Mouse (Mus musculus) Patski (cell line): ENCODE data around the gene Gorasp1. TPM values are rescaled to one million over a fixed set of nuclear protein-coding genes. Genes with fewer than 3 reads are reported as not detected.

Experiments used
- ATAC-seq: fragments of 100-300 bp; one replicate; pipeline ENCODE4 v1.8.0; 2021
- CTCF ChIA-PET: fragments of 350-600 bp; sonication (Branson Sonifier 250); formaldehyde crosslinking; loops from one replicate; lab custom pipeline; 2022; ENCODE audit warnings: inconsistent platforms; lab: Charles Lee
- POLR2A ChIA-PET: fragments of 350-600 bp; sonication (Branson Sonifier 250); formaldehyde crosslinking; loops from one replicate; lab custom pipeline; 2022; ENCODE audit warnings: antibody characterized with exemption, inconsistent platforms; lab: Charles Lee
- DNase-seq: peaks from one replicate; pipeline ENCODE4 v3.0.0-alpha.2; 2011; ENCODE audit warnings: low read depth, low spot score
- H3K27me3 ChIP-seq: fragments of 371-371 bp; one replicate; pipeline ENCODE4 v1.5.1; 2021
- CTCF ChIP-seq: fragments of 100-300 bp; IDR thresholded peaks from one replicate; pipeline ENCODE4 v1.5.1; 2021
- in situ Hi-C: fragments of 300-500 bp; cut with MboI; formaldehyde crosslinking; loops from 3 replicates; pipeline ENCODE4 v1.11.1; 2018; ENCODE audit warnings: low pct_unique_long_range_greater_than_20kb, mixed read lengths
- polyA plus RNA-seq: library from polyadenylated mRNA; unstranded; gene quantifications from one replicate; pipeline ENCODE4 v1.2.3, GENCODE M21; 2021

The Gorasp1 gene
- polyA plus RNA-seq, result 24.1 TPM

DNA sequence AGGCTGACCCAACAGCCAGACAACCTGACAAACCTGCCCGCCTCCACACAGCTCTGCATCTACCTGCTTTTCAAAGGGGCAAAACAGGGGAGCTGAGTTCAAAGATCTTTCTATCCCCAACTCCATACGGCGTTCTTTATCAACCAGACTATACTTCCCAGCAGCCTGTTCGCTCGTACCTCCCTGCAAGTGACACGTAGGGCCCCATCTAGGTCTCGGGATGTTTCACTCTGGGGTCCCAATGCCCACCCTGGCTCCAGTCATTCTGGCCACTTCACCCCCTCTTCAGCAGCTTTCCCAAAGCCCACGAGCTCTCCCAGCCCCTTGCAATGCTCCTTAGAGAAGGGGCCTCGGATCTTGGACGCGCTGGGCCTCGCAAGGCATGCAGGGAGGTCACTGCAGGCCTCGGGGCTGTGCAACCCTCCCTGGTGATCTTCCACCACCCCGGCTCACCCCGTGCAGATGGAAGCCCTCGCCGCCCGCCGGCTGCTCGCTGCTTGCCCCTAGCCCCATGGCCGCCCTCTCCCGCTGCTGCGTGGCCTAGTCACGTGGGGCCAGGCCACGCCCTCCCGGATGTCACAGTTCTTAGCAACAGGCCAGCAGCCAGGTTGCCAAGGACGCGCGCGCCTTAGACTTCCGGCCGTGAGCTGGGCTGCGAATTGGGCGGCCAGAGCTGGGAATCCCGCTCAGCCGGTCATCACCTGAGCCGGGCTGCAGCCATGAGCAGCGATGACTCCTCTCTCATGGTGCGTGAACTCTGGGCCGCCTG, at the start of gene Gorasp1, which contains the start of gene Ttc21a:
Gene Gorasp1, minus strand, starts transcription at position 561 of the 769 bp plus-strand sequence.
Gene Ttc21a, plus strand, starts transcription at position 602 of the 769 bp plus-strand sequence.
- peak; percentile 86 for ATAC-seq
- no peak for TF ChIP-seq CTCF
- no peaks in the 10 kb centered on the region for H3K27me3 ChIP-seq
- ChIA-PET CTCF (interaction anchor here (1.0 to 1.3 kb wide), 2 partner anchors 33 to 72 kb away, joined by 3 read pairs; no protein-coding TSS in a partner anchor), POLR2A (interaction anchor here (0.6 kb wide), 1 partner anchor 39 kb away, joined by 3 read pairs; no protein-coding TSS in a partner anchor)
- in situ Hi-C loops, result no loop called here
- DNase-seq, result peak; percentile 68

DNA sequence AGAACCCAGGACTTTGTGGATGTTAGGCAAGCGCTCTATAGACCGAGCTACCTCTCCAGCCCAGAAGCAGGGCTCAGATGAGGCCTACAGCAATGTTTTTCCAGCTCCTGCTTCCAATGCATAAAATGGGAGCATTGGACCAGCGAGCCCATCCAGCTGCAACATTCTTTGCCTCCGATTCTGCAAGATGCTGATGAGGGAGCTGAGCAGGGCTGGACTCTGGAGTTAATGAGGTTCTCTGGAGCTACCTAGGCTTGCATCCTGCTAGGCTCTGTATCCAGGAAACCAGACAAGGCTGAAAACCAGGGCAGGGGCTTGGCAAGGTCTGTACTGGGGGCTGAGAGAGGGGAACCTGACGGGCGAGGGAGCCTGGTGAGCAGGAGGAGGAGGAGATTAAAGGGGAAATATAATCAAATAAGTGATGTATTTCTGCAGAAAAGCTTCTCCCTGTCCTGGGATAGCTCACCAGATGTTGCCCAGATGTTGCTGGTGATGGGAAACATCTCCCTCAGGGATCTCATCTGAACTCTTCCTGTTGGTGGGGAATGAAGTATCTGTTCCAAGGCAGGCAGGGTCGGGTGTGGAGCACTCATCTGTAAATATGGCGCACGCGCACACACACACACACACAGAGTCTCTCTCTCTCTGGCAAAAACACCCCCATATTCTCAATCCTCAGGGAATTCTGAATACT, 48.7 kb upstream of the Gorasp1 start:
- CTCF ChIA-PET, result no interaction called here
- TF ChIP-seq CTCF, result no peak
- ATAC-seq, result no peak
- DNase-seq, result no peak
- in situ Hi-C loops, result no loop called here
- no peaks in the 10 kb centered on the region for H3K27me3 ChIP-seq
- POLR2A ChIA-PET, result no interaction called here

DNA sequence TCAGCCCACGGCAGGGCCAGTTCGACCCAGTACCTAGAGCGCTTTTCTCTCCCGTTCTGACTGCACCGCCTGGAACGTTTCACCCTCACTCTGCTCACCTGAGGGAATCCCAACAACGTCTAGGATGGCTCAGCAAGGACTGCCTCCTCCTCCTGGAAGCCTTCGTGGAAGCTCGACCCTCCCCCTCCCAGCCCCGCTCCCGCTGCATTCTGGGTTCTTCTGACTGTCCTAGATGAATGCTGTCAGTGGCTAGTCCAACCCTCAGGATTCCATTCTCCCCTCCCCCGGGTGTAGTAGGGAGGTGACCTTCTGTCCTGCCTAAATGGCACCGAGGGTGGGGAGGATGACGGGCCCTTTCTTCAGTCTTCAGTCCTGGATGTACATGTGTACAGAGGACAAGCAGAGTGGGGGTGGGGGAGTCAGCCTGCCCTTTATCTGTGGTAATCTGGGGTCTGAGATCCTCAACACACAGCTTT, 47.2 kb upstream of the Gorasp1 start, which contains the start of gene Csrnp1:
Gene Csrnp1, minus strand, starts transcription at position 123 of the 476 bp plus-strand sequence.
- TF ChIP-seq CTCF, result no peak
- CTCF ChIA-PET, result interaction anchor here (1.0 kb wide), 1 partner anchor 15 kb away, joined by 3 read pairs; no protein-coding TSS in a partner anchor
- ATAC-seq (no peak), DNase-seq (no peak)
- POLR2A ChIA-PET, result no interaction called here
- in situ Hi-C loops, result no loop called here
- no peaks in the 10 kb centered on the region for H3K27me3 ChIP-seq

GRCm38 (mm10) chr9:119983585-119984535, 46.5 kb upstream of the Gorasp1 start:
- H3K27me3 ChIP-seq, result no peaks in the 10 kb centered on the region
- peak; percentile 71 for ATAC-seq
- DNase-seq, result no peak
- in situ Hi-C loops, result no loop called here
- ChIA-PET POLR2A (interaction anchor here (0.7 kb wide), 2 partner anchors 22 to 402 kb away, joined by 3 to 6 read pairs; no protein-coding TSS in a partner anchor), CTCF (interaction anchor here (0.8 kb wide), 1 partner anchor 10 kb away, joined by 4 read pairs; no protein-coding TSS in a partner anchor)
- no peak for TF ChIP-seq CTCF

DNA sequence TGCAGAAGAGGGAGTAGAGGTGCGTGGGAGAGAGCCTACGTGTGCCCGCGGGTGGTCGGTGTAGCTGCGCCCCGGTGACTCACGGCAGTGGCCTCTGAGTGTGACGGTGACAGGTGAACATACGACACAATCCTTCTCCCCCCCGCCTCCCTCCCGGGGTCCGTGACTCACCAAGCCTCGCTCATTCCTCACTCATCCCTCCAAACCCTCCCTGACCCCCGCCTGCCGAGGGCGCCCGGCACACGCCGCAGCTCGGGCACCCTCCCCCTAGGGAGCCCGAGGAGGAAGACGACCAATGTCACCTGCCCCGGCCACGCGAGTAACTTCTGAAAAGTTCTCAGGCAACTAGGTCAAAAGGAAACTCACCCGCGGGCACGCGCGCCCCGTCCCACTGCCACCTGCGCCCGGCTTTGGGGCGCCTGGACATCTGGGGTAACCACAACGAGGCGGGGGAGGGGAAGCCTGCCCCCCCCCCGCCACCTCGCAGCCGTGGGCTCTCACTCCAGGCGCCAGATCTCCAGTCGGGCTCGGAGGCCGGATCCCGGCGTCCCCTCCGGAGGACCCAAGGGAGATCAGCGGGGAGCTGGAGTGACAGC, 45.7 kb upstream of the Gorasp1 start:
- ATAC-seq (peak; percentile 46), DNase-seq (no peak)
- TF ChIP-seq CTCF, result no peak
- in situ Hi-C loops, result no loop called here
- H3K27me3 ChIP-seq, result no peaks in the 10 kb centered on the region
- CTCF ChIA-PET, result interaction anchor here (0.8 to 1.5 kb wide), 2 partner anchors 9 to 26 kb away, joined by 3 to 4 read pairs; no protein-coding TSS in a partner anchor
- POLR2A ChIA-PET, result interaction anchor here (0.7 to 1.0 kb wide), 3 partner anchors 9 to 27 kb away, joined by 3 read pairs; no protein-coding TSS in a partner anchor

- DNase-seq, result no peak
- H3K27me3 ChIP-seq, result no peaks in the 10 kb centered on the region
- in situ Hi-C loops, result no loop called here
- ChIA-PET CTCF (interaction anchor here (0.6 to 1.5 kb wide), 2 partner anchors 8 to 26 kb away, joined by 3 read pairs; no protein-coding TSS in a partner anchor), POLR2A (interaction anchor here (0.9 to 1.0 kb wide), 2 partner anchors 9 to 28 kb away, joined by 3 read pairs; no protein-coding TSS in a partner anchor)
- TF ChIP-seq CTCF, result no peak
- ATAC-seq, result no peak
These were observed 45.0 kb upstream of the Gorasp1 start for GRCm38 (mm10) chr9:119982241-119982811.

GRCm38 (mm10) chr9:119981183-119982179, 44.1 kb upstream of the Gorasp1 start:
- no peak for TF ChIP-seq CTCF
- CTCF ChIA-PET, result interaction anchor here (0.6 to 1.5 kb wide), 5 partner anchors 7 to 91 kb away, joined by 3 read pairs; no protein-coding TSS in a partner anchor
- ATAC-seq (peak; percentile 16), DNase-seq (no peak)
- in situ Hi-C loops, result no loop called here
- no peaks in the 10 kb centered on the region for H3K27me3 ChIP-seq
- POLR2A ChIA-PET, result interaction anchor here (0.8 to 1.2 kb wide), 2 partner anchors 11 to 33 kb away, joined by 3 read pairs; no protein-coding TSS in a partner anchor
